7 mouse cellular contexts compared by ENCODE assay signal in genomic region chr3:105696387-105697147, GRCm38 (mm10). TPM values are rescaled to one million over a fixed set of nuclear protein-coding genes. Genes with fewer than 3 reads are reported as not detected.
DNase-seq lines count a peak whose midpoint lies in the region; ATAC-seq lines count a peak whose summit lies in the region.

No protein-coding gene starts in this region.

- peaks cover 23% of the 10 kb centered on the region; the same call in 1 of the 2 replicates for H3K27me3 ChIP-seq in lung, embryonic 15.5 days
- H3K27me3 ChIP-seq in embryonic facial prominence, embryonic 14.5 days (replicated peaks; ENCODE audit: control insufficient read depth, insufficient read depth, low read length), result peaks cover 6% of the 10 kb centered on the region; the same call in 1 of the 2 replicates
- no peaks in the 10 kb centered on the region; the same call in 1 of the 2 replicates for H3K27me3 ChIP-seq in hindbrain, embryonic 16.5 days (replicated peaks; ENCODE audit: control insufficient read depth, insufficient read depth, low read length)
- H3K27me3 ChIP-seq in stomach, embryonic 15.5 days (replicated peaks), result no peaks in the 10 kb centered on the region

- peak overlapping the region; percentile 12; the same call in 1 of the 2 replicates for H3K4me2 ChIP-seq in lung, embryonic 15.5 days
- H3K4me2 ChIP-seq in embryonic facial prominence, embryonic 14.5 days (ENCODE audit: low read depth, low read length), result peak overlapping the region; percentile 37
- peak overlapping the region; percentile 14 for H3K4me2 ChIP-seq in hindbrain, embryonic 16.5 days (ENCODE audit: low read length)
- H3K4me2 ChIP-seq in stomach, embryonic 15.5 days, result no peak overlapping the region

- no peak for ATAC-seq in lung, embryonic 15.5 days (ENCODE audit: borderline replicate concordance, extremely low read depth, low FRiP score, low TSS enrichment)
- ATAC-seq in embryonic facial prominence, embryonic 14.5 days (ENCODE audit: low read depth), result no peak
- ATAC-seq in hindbrain, embryonic 16.5 days, result peak; percentile 52
- ATAC-seq in stomach, embryonic 15.5 days (ENCODE audit: insufficient read depth, low FRiP score, low read depth), result no peak

- WGBS in lung, embryonic 15.5 days, result 55% methylated on average over 17 of the region's 17 CpGs
- 64% methylated on average over 17 of the region's 17 CpGs for WGBS in embryonic facial prominence, embryonic 14.5 days
- 59% methylated on average over 17 of the region's 17 CpGs for WGBS in hindbrain, embryonic 16.5 days
- WGBS in stomach, embryonic 15.5 days, result 68% methylated on average over 17 of the region's 17 CpGs

- H3K4me3 ChIP-seq in lung, embryonic 15.5 days, result no peak overlapping the region
- H3K4me3 ChIP-seq in embryonic facial prominence, embryonic 14.5 days (ENCODE audit: low read depth, low read length), result no peak overlapping the region
- H3K4me3 ChIP-seq in hindbrain, embryonic 16.5 days (ENCODE audit: low read length), result no peak overlapping the region
- no peak overlapping the region for H3K4me3 ChIP-seq in stomach, embryonic 15.5 days (replicated peaks)

- peaks cover 29% of the 10 kb centered on the region for H3K4me1 ChIP-seq in lung, embryonic 15.5 days
- H3K4me1 ChIP-seq in embryonic facial prominence, embryonic 14.5 days (ENCODE audit: control insufficient read depth, insufficient read depth, low read length), result peaks cover 9% of the 10 kb centered on the region; the same call in 1 of the 2 replicates
- peaks cover 16% of the 10 kb centered on the region for H3K4me1 ChIP-seq in hindbrain, embryonic 16.5 days (ENCODE audit: control insufficient read depth, insufficient read depth, low read depth, low read length)
- 0 out of 2 replicates have a peak, but pooled peaks cover 6% of the 10 kb centered on the region for H3K4me1 ChIP-seq in stomach, embryonic 15.5 days

- no peak for DNase-seq in lung, postnatal 4 days
- no peak for DNase-seq in embryonic facial prominence, embryonic 14.5 days (ENCODE audit: low spot score)
- no peak for DNase-seq in spleen, postnatal 14 days (ENCODE audit: low spot score in 2 of 2)
- no peak for DNase-seq in thymus, adult 18-20 months

- H3K9me3 ChIP-seq in lung, embryonic 15.5 days, result no peaks in the 10 kb centered on the region
- H3K9me3 ChIP-seq in embryonic facial prominence, embryonic 14.5 days (ENCODE audit: control insufficient read depth, low read length), result no peaks in the 10 kb centered on the region
- no peaks in the 10 kb centered on the region for H3K9me3 ChIP-seq in hindbrain, embryonic 16.5 days (ENCODE audit: control insufficient read depth, low read length)
- H3K9me3 ChIP-seq in stomach, embryonic 15.5 days, result no peaks in the 10 kb centered on the region

- no peak overlapping the region for H3K27ac ChIP-seq in lung, embryonic 15.5 days
- no peak overlapping the region for H3K27ac ChIP-seq in embryonic facial prominence, embryonic 14.5 days (replicated peaks; ENCODE audit: low read depth, low read length)
- peak overlapping the region; percentile 10; the same call in 1 of the 2 replicates for H3K27ac ChIP-seq in hindbrain, embryonic 16.5 days (ENCODE audit: low read depth, low read length)
- H3K27ac ChIP-seq in stomach, embryonic 15.5 days, result peak overlapping the region; percentile 68; the same call in 1 of the 2 replicates

- no peak overlapping the region for H3K9ac ChIP-seq in lung, embryonic 15.5 days
- peak overlapping the region; percentile 25; the same call in 1 of the 2 replicates for H3K9ac ChIP-seq in embryonic facial prominence, embryonic 14.5 days (ENCODE audit: low read depth, low read length)
- H3K9ac ChIP-seq in hindbrain, embryonic 16.5 days (ENCODE audit: low read depth, low read length), result no peak overlapping the region
- H3K9ac ChIP-seq in stomach, embryonic 15.5 days, result no peak overlapping the region

- no peaks in the 10 kb centered on the region for H3K36me3 ChIP-seq in lung, embryonic 15.5 days
- H3K36me3 ChIP-seq in embryonic facial prominence, embryonic 14.5 days (ENCODE audit: control insufficient read depth, insufficient read depth, low read length), result no peaks in the 10 kb centered on the region
- no peaks in the 10 kb centered on the region for H3K36me3 ChIP-seq in hindbrain, embryonic 16.5 days (ENCODE audit: control insufficient read depth, insufficient read depth, low read length)
- no peaks in the 10 kb centered on the region for H3K36me3 ChIP-seq in stomach, embryonic 15.5 days

RNA-seq across cellular contexts. Expression of gene Inka2, which starts 7.8 kb away (rescaled TPM):
- polyA plus RNA-seq in lung, embryonic 15.5 days (2015; fragmentation: Nextera tagmentation; extraction: Ambion mirVana), result 2.6 TPM in 2 replicates
- polyA plus RNA-seq in embryonic facial prominence, embryonic 14.5 days (2014; fragmentation: Nextera tagmentation; extraction: Ambion mirVana), result 2.5 and 2.8 TPM in 2 replicates
- 13.7 and 13.9 TPM in 2 replicates for polyA plus RNA-seq in hindbrain, embryonic 16.5 days (2015; fragmentation: Nextera tagmentation; extraction: Ambion mirVana)
- polyA plus RNA-seq in stomach, embryonic 15.5 days (2015; fragmentation: Nextera tagmentation; extraction: Ambion mirVana), result 2.9 and 3.0 TPM in 2 replicates

RNA-seq across cellular contexts. Expression of gene Ddx20, which starts 9.2 kb away (rescaled TPM):
- polyA plus RNA-seq in lung, embryonic 15.5 days (2015; fragmentation: Nextera tagmentation; extraction: Ambion mirVana), result 40.8 and 41.3 TPM in 2 replicates
- polyA plus RNA-seq in embryonic facial prominence, embryonic 14.5 days (2014; fragmentation: Nextera tagmentation; extraction: Ambion mirVana), result 27.6 and 31.5 TPM in 2 replicates
- 19.4 and 21.9 TPM in 2 replicates for polyA plus RNA-seq in hindbrain, embryonic 16.5 days (2015; fragmentation: Nextera tagmentation; extraction: Ambion mirVana)
- 35.1 and 38.4 TPM in 2 replicates for polyA plus RNA-seq in stomach, embryonic 15.5 days (2015; fragmentation: Nextera tagmentation; extraction: Ambion mirVana)

Comparison
In these comparisons a context has a peak if more than half of its experiments do, and no peak if none do; other contexts are left out.
1. H3K27ac ChIP-seq: peak in hindbrain, embryonic 16.5 days (single experiment) and stomach, embryonic 15.5 days (single experiment); none in lung, embryonic 15.5 days (single experiment) and embryonic facial prominence, embryonic 14.5 days (single experiment).